Mouse (Mus musculus): ENCODE results near the gene Itga4. TPM values are rescaled to one million over a fixed set of nuclear protein-coding genes. Genes with fewer than 3 reads are reported as not detected.

Gene Itga4
- total RNA-seq (2017): 352 and 378 TPM in 2 replicates

GRCm38 (mm10) chr2:79255192-79256000, at the start of gene Itga4:
Gene Itga4, plus strand, starts transcription at chr2:79255426.
- ATAC-seq (ENCODE audit: extremely low read depth, insufficient number of reproducible peaks, low FRiP score, poor library complexity, severe bottlenecking): peak; percentile 62

GRCm38 (mm10) chr2:79206191-79206755, 49.0 kb upstream of the Itga4 start:
- no peak for ATAC-seq (ENCODE audit: extremely low read depth, insufficient number of reproducible peaks, low FRiP score, poor library complexity, severe bottlenecking)

GRCm38 (mm10) chr2:79214982-79215381, 40.2 kb upstream of the Itga4 start:
- no peak for ATAC-seq (ENCODE audit: extremely low read depth, insufficient number of reproducible peaks, low FRiP score, poor library complexity, severe bottlenecking)

- no peak for ATAC-seq (ENCODE audit: extremely low read depth, insufficient number of reproducible peaks, low FRiP score, poor library complexity, severe bottlenecking)
Observed at GRCm38 (mm10) chr2:79215479-79215878, 39.7 kb upstream of the Itga4 start.

GRCm38 (mm10) chr2:79224714-79225426, 30.4 kb upstream of the Itga4 start:
- ATAC-seq (ENCODE audit: extremely low read depth, insufficient number of reproducible peaks, low FRiP score, poor library complexity, severe bottlenecking): no peak

- ATAC-seq (ENCODE audit: extremely low read depth, insufficient number of reproducible peaks, low FRiP score, poor library complexity, severe bottlenecking): peak; percentile 70
Observed at GRCm38 (mm10) chr2:79227805-79228241, 27.4 kb upstream of the Itga4 start.

GRCm38 (mm10) chr2:79231056-79231949, 23.9 kb upstream of the Itga4 start:
- no peak; the same call in 1 of the 2 replicates for ATAC-seq (ENCODE audit: extremely low read depth, insufficient number of reproducible peaks, low FRiP score, poor library complexity, severe bottlenecking)

GRCm38 (mm10) chr2:79235767-79236487, 19.3 kb upstream of the Itga4 start:
- ATAC-seq (ENCODE audit: extremely low read depth, insufficient number of reproducible peaks, low FRiP score, poor library complexity, severe bottlenecking): no peak

- ATAC-seq (ENCODE audit: extremely low read depth, insufficient number of reproducible peaks, low FRiP score, poor library complexity, severe bottlenecking): no peak
Observed at GRCm38 (mm10) chr2:79237216-79237615, 18.0 kb upstream of the Itga4 start.

GRCm38 (mm10) chr2:79244276-79244675, 10.9 kb upstream of the Itga4 start:
- ATAC-seq (ENCODE audit: extremely low read depth, insufficient number of reproducible peaks, low FRiP score, poor library complexity, severe bottlenecking): no peak

- ATAC-seq (ENCODE audit: extremely low read depth, insufficient number of reproducible peaks, low FRiP score, poor library complexity, severe bottlenecking): no peak
Observed at GRCm38 (mm10) chr2:79244743-79245142, 10.5 kb upstream of the Itga4 start.

GRCm38 (mm10) chr2:79248283-79248682, 6.9 kb upstream of the Itga4 start:
- ATAC-seq (ENCODE audit: extremely low read depth, insufficient number of reproducible peaks, low FRiP score, poor library complexity, severe bottlenecking): peak; percentile 48; the same call in 1 of the 2 replicates

- ATAC-seq (ENCODE audit: extremely low read depth, insufficient number of reproducible peaks, low FRiP score, poor library complexity, severe bottlenecking): no peak
Observed at GRCm38 (mm10) chr2:79250510-79250909, 4.7 kb upstream of the Itga4 start.

- no peak for ATAC-seq (ENCODE audit: extremely low read depth, insufficient number of reproducible peaks, low FRiP score, poor library complexity, severe bottlenecking)
Observed at GRCm38 (mm10) chr2:79253754-79254197, 1.4 kb upstream of the Itga4 start.

GRCm38 (mm10) chr2:79254588-79255191, 536 bp upstream of the Itga4 start:
- ATAC-seq (ENCODE audit: extremely low read depth, insufficient number of reproducible peaks, low FRiP score, poor library complexity, severe bottlenecking): peak; percentile 73

GRCm38 (mm10) chr2:79256001-79256339, 744 bp downstream of the Itga4 start:
- ATAC-seq (ENCODE audit: extremely low read depth, insufficient number of reproducible peaks, low FRiP score, poor library complexity, severe bottlenecking): no peak

GRCm38 (mm10) chr2:79256376-79256775, 1.1 kb downstream of the Itga4 start:
- no peak for ATAC-seq (ENCODE audit: extremely low read depth, insufficient number of reproducible peaks, low FRiP score, poor library complexity, severe bottlenecking)

- peak; percentile 42 for ATAC-seq (ENCODE audit: extremely low read depth, insufficient number of reproducible peaks, low FRiP score, poor library complexity, severe bottlenecking)
Observed at GRCm38 (mm10) chr2:79256880-79257279, 1.7 kb downstream of the Itga4 start.

All from neutrophil, adult 5-6 weeks (primary cell).